Mouse (Mus musculus) forebrain, embryonic 16.5 days (tissue): Measurements from ENCODE around the gene Taok1. TPM values are rescaled to one million over a fixed set of nuclear protein-coding genes. Genes with fewer than 3 reads are reported as not detected.

Experiments used
- ATAC-seq: fragments of 200-750 bp; cut with Nextera tagmentation; 2 replicates; pipeline ENCODE4 v1.8.0; 2017; ENCODE audit warnings: mild to moderate bottlenecking, moderate library complexity
- H3K27ac ChIP-seq: fragments of 300-500 bp; sonication (generic); 2 replicates; pipeline ENCODE4 v1.5.1; 2014; ENCODE audit warnings: low read length, control low read depth
- H3K27me3 ChIP-seq: fragments of 300-500 bp; sonication (generic); replicated peaks from 2 replicates; pipeline ENCODE4 v1.6.1; 2014; ENCODE audit warnings: low read length; ENCODE audit not compliant: control insufficient read depth, insufficient read depth
- H3K36me3 ChIP-seq: fragments of 300-500 bp; sonication (generic); 2 replicates; pipeline ENCODE4 v1.6.1; 2014; ENCODE audit not compliant: control insufficient read depth, insufficient read depth
- H3K4me1 ChIP-seq: fragments of 300-500 bp; sonication (generic); replicated peaks from 2 replicates; pipeline ENCODE4 v1.6.1; 2014; ENCODE audit warnings: low read length; ENCODE audit not compliant: control insufficient read depth, insufficient read depth
- H3K4me2 ChIP-seq: fragments of 300-500 bp; sonication (generic); 2 replicates; pipeline ENCODE4 v1.6.1; 2014; ENCODE audit warnings: mild to moderate bottlenecking, low read length, control low read depth
- H3K4me3 ChIP-seq: fragments of 300-500 bp; sonication (generic); replicated peaks from 2 replicates; pipeline ENCODE4 v1.5.1; 2014; ENCODE audit warnings: mild to moderate bottlenecking, low read length, control low read depth
- H3K9ac ChIP-seq: fragments of 300-500 bp; sonication (generic); replicated peaks from 2 replicates; pipeline ENCODE4 v1.6.1; 2014; ENCODE audit warnings: low read depth, low read length, control low read depth
- H3K9me3 ChIP-seq: fragments of 300-500 bp; sonication (generic); 2 replicates; pipeline ENCODE4 v1.6.1; 2016; ENCODE audit warnings: low read length; ENCODE audit not compliant: control insufficient read depth
- WGBS: fragments of 180-500 bp; shearing (Covaris S2); extraction: QIAGEN DNeasy Blood & Tissue Kit; methylation state at CpG from one replicate; pipeline ENCODE4 v1.1.7; 2014; 5-methylcytosine and 5-hydroxymethylcytosine counted together
- polyA plus RNA-seq: library from polyadenylated mRNA; unstranded; fragments of >200 nt; fragmentation: Nextera tagmentation; extraction: Ambion mirVana; gene quantifications from 2 replicates; pipeline ENCODE4 v1.2.1, GENCODE M21; 2015

The Taok1 gene
- polyA plus RNA-seq, 1 experiment from 2014 or later = 27.5 TPM

- WGBS = 10% methylated on average over 19 of the region's 19 CpGs
- H3K4me2 ChIP-seq = peak overlapping the region; percentile 75
- ATAC-seq = no peak
- peaks cover 6% of the 10 kb centered on the region; the same call in 1 of the 2 replicates for H3K27me3 ChIP-seq
- H3K9ac ChIP-seq = peak overlapping the region; percentile 54
- peak overlapping the region; percentile 47 for H3K4me3 ChIP-seq
- H3K4me1 ChIP-seq = peaks cover 33% of the 10 kb centered on the region
- no peaks in the 10 kb centered on the region for H3K9me3 ChIP-seq
- no peaks in the 10 kb centered on the region for H3K36me3 ChIP-seq
- no peak overlapping the region for H3K27ac ChIP-seq
Observed at GRCm38 (mm10) chr11:77514281-77514831, 93.3 kb downstream of the Taok1 start.

DNA sequence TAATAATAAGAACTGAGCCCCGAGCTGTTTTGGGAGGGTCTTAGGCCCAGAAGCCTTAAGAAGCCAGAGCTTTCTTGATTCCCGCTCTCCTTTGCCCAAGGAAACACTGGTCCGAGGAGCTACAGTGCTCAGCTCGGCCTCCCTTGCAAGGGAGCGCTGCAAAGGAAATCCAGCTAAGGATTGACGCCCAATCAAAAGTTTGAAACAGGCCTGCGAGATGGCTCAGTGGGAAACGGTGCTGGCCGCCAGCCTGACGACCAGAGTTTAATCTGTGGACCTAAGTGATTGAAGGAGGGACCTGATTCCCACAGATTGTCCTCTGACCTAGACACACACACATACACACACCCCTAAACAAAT, 93.8 kb downstream of the Taok1 start:
- H3K9ac ChIP-seq = no peak overlapping the region
- ATAC-seq = no peak
- no peaks in the 10 kb centered on the region for H3K9me3 ChIP-seq
- H3K4me1 ChIP-seq = peaks cover 33% of the 10 kb centered on the region
- no peaks in the 10 kb centered on the region for H3K36me3 ChIP-seq
- 15% methylated on average over 10 of the region's 10 CpGs for WGBS
- H3K4me2 ChIP-seq = peak overlapping the region; percentile 94
- H3K27me3 ChIP-seq = peaks cover 6% of the 10 kb centered on the region; the same call in 1 of the 2 replicates
- H3K27ac ChIP-seq = no peak overlapping the region
- peak overlapping the region; percentile 69 for H3K4me3 ChIP-seq

DNA sequence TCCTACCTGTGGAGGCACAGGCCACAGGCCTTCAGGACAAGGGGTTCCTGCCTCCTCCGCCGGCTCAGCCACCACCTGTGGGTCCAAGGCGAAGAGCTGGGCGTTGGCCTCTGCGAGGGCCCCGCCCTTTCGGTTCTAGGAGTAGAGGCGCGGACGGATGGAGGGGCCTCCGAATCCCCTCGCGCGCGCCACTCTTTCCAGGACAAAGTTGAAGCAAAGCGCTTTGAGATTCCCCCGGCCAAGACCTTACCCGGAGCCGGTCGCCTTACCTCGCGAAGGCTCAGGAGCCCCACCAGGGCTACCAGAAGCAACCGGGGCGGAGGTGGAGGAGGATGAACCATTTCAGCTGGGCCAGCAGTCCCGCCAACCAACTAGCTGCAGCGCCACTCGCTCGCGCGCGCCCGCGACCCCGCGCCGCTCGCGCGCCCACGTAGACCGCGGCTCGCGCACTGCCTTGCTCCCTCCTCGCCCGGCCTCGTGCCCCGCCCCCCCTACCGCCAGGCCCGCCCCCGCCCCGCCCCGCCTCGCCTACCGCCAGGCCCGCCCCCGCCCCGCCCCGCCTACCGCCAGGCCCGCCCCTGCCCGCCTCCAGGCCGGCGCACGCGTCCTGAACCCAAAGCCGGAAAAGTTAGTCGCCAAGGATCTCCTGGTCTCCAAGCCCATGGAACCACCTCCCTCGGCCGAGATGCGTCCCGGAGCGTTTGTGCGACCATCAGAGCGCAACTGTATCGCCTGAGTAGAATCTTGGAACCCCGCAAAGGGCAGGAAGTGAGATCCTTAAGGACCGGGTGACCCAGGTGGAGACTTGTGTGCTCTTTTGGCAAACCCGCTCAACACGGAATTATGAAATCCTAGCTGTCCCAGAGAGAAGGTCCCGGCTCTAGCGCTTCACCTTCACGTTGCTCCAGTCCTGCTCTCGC, 94.5 kb downstream of the Taok1 start:
- Histone ChIP-seq H3K27me3 (peaks cover 6% of the 10 kb centered on the region; the same call in 1 of the 2 replicates), H3K27ac (no peak overlapping the region), H3K4me1 (peaks cover 37% of the 10 kb centered on the region), H3K4me2 (peak overlapping the region; percentile 94), H3K9ac (peak overlapping the region; percentile 68), H3K9me3 (no peaks in the 10 kb centered on the region), H3K4me3 (peak overlapping the region; percentile 69), H3K36me3 (no peaks in the 10 kb centered on the region)
- WGBS = under 1% methylated on average over 69 of the region's 84 CpGs
- ATAC-seq = peak; percentile 70

GRCm38 (mm10) chr11:77511336-77511735, 96.3 kb downstream of the Taok1 start:
- Histone ChIP-seq H3K9ac (no peak overlapping the region), H3K27ac (no peak overlapping the region), H3K36me3 (peaks cover 10% of the 10 kb centered on the region), H3K4me3 (no peak overlapping the region), H3K27me3 (peaks cover 3% of the 10 kb centered on the region; the same call in 1 of the 2 replicates), H3K9me3 (no peaks in the 10 kb centered on the region), H3K4me1 (peaks cover 38% of the 10 kb centered on the region), H3K4me2 (no peak overlapping the region)
- 79% methylated on average over 5 of the region's 5 CpGs for WGBS
- ATAC-seq = no peak

DNA sequence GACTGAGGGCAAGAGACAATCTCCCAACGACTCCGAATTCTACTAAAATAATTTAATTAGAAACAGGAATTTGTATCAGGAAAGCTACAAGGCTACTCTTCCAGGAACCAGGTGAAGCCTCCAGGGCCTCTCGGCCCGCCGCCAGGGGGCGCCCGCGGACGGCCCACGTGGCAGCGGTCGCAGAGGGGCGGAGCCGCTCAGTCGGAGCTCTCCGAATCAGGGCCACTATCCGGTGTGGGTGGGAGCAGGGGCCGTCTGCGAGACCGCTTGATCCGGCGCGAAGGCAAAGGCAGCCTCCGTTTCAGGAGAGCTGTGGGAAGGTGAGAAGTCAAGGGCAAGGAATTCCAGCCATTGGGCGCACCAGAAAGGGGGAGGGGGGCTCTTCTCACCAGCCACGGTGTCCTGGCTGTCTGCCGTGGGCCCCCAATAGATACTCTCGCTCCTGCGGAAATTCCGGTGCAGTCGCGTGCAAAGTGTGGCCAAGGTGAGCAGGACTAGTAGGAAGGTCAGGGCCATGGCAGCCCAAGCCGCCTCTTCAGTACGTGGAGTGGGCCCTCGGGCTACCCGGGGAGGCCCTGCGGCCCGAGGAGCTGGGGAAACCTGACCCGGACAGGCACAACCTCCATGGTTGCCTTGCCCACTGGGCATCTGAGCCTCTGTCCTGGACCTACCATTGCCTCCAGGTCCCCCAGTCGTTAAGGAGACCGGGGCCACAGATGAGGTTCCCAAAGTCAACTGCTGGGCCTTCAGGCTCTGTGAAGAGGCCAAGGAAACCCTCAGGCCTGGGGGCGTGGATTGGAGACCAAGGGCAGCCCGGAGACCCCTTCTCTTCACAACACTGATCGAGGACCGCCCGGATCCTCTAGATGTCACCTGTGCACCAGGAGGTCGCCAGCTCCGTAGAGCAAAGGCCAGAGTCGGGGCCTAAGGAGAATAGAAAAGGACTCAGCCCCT, 99.3 kb downstream of the Taok1 start:
- Histone ChIP-seq H3K9ac (peak overlapping the region; percentile 35), H3K4me1 (peaks cover 13% of the 10 kb centered on the region), H3K4me2 (peak overlapping the region; percentile 54), H3K36me3 (peaks cover 19% of the 10 kb centered on the region), H3K27me3 (no peaks in the 10 kb centered on the region), H3K4me3 (peak overlapping the region; percentile 41), H3K9me3 (no peaks in the 10 kb centered on the region), H3K27ac (no peak overlapping the region)
- ATAC-seq = peak; percentile 67
- 21% methylated on average over 49 of the region's 49 CpGs for WGBS

DNA sequence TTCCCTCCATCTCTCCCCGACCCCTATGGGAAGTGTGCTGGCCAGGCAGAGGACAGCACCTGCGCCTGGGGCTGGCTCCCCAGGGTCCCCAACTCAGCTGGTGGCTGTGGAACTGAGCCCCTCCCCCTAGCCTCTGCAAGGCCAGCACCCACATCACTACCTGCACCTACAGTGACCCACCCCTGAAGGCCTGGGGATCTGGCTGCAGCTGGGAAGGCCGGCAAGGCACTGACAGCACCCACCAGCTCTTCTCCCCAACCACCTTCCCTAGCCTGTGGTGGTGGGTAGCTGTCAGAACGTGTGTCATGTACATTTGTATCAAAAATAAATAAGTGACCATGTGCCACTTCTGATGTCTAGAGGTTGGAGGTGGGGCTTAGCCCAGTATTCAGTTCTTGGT, 100.2 kb downstream of the Taok1 start:
- H3K4me3 ChIP-seq = no peak overlapping the region
- H3K36me3 ChIP-seq = peaks cover 20% of the 10 kb centered on the region
- WGBS = 75% methylated on average over 4 of the region's 4 CpGs
- no peaks in the 10 kb centered on the region for H3K27me3 ChIP-seq
- H3K4me1 ChIP-seq = peaks cover 8% of the 10 kb centered on the region
- H3K9ac ChIP-seq = no peak overlapping the region
- no peaks in the 10 kb centered on the region for H3K9me3 ChIP-seq
- H3K27ac ChIP-seq = no peak overlapping the region
- H3K4me2 ChIP-seq = no peak overlapping the region
- ATAC-seq = peak; percentile 8; the same call in 1 of the 2 replicates

DNA sequence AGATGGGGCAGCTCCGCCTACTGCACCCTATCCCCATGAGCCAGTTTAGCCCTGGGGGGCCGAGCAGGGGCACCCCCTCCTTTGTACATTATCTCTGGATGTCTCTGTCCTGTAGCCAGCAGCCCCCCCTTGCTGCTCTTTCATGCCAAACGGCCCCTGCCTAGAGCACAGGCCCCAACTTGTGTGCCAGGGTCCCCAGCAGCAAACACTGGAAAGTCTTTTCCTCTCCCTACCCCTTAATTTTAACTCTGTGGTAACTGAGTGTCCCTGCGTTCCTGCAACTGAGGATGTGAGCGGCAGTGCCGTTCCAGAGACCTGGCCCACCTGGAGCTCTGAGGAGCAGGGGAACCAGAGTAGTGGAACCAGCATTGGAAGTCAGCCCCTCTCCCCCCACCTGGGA, 100.7 kb downstream of the Taok1 start:
- 81% methylated on average over 6 of the region's 6 CpGs for WGBS
- no peak overlapping the region for H3K4me3 ChIP-seq
- no peak overlapping the region for H3K27ac ChIP-seq
- no peak overlapping the region for H3K4me2 ChIP-seq
- peaks cover 5% of the 10 kb centered on the region; the same call in 1 of the 2 replicates for H3K4me1 ChIP-seq
- H3K9ac ChIP-seq = no peak overlapping the region
- H3K27me3 ChIP-seq = no peaks in the 10 kb centered on the region
- peaks cover 24% of the 10 kb centered on the region for H3K36me3 ChIP-seq
- ATAC-seq = no peak
- no peaks in the 10 kb centered on the region for H3K9me3 ChIP-seq

DNA sequence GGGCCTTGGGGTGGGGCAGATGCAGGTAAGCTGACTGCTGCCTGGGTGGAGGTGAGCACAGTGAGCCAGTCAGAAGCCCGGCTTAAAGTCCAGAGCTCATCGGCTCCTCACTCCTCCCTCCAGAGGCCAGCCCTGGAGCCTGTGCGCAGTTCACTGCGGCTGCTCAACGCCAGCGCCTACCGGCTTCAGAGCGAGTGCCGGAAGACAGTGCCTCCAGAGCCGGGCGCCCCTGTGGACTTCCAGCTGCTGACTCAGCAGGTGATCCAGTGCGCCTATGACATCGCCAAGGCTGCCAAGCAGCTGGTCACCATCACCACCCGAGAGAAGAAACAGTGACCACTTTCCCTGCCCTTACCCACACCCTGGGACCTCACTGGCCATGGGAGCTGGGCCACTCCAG, 101.3 kb downstream of the Taok1 start:
- ATAC-seq = no peak
- Histone ChIP-seq H3K9ac (no peak overlapping the region), H3K4me2 (no peak overlapping the region), H3K4me3 (no peak overlapping the region), H3K4me1 (peaks cover 5% of the 10 kb centered on the region; the same call in 1 of the 2 replicates), H3K27me3 (no peaks in the 10 kb centered on the region), H3K27ac (no peak overlapping the region), H3K9me3 (no peaks in the 10 kb centered on the region), H3K36me3 (peaks cover 24% of the 10 kb centered on the region)
- WGBS = 82% methylated on average over 14 of the region's 14 CpGs
